Mouse (Mus musculus): ENCODE results near the gene Stard8. TPM values are rescaled to one million over a fixed set of nuclear protein-coding genes. Genes with fewer than 3 reads are reported as not detected.

Stard8 gene
- polyA plus RNA-seq, 2 experiments = 2.0 to 2.2 TPM

DNA sequence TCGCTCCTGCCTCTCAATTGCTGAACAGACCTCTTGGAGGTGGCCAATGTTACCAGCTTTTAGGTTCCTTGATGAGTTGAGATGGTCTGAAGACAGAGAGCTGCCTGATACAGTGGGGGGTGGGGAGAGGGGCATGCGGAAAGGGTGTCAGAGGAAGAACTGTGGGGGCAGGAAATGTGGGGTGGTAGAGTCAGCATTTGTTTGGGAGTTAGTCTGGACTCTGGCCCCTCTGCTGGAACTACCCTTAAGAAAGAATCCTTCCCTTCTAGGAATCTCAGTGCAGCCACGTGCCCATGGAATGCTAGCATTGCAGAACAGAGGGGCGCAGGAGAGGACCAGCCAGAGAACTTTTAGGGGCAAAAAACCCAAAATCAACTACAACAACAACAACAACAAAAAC is 16.3 kb downstream of the Stard8 start:
- Histone ChIP-seq H3K9me3 (ENCODE audit: control insufficient read depth, low read length) (no peaks in the 10 kb centered on the region), H3K27ac (no peak overlapping the region)

DNA sequence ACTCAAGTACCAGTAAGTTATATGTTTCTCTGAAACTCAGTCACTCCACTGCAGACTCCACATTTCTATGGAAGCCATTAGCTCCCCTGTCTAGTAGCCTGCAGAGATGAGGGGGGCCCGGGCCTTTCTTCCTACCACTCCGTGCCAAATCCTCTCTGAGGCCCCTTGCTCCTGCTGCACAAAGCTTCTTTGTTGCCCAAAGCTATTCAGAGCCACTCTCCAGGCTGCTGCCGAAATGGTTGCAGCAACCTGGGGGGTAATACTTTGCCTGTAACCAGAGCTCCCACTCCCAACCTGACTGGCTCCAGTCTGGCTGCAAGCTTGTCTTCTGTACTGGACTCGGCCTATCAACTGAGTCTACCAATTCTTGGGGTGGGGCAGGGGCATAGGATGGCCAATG is 17.2 kb downstream of the Stard8 start:
- TF ChIP-seq CTCF (IDR thresholded peaks at IDR 0.05; ENCODE audit: low read depth) = no peak
- no peak for TF ChIP-seq EP300 (IDR thresholded peaks at IDR 0.05; ENCODE audit: low read depth)
- Histone ChIP-seq H3K9ac (replicated peaks) (no peak overlapping the region), H3K4me2 (ENCODE audit: low read depth) (no peak overlapping the region), H3K27me3 (ENCODE audit: control insufficient read depth, insufficient read depth, low read length) (no peaks in the 10 kb centered on the region; the same call in 1 of the 2 replicates), H3K9me3 (ENCODE audit: control insufficient read depth, low read length) (no peaks in the 10 kb centered on the region), H3K27ac (no peak overlapping the region), H3K4me1 (replicated peaks; ENCODE audit: control insufficient read depth in 2 of 2, insufficient read depth in 2 of 2, low read length in 1 of 2) (peaks cover 0 to 3% of the 10 kb centered on the region in 2 experiments; a peak in 2 of 4 replicates), H3K4me3 (ENCODE audit: insufficient read depth in 1 of 2, low read depth in 2 of 2, low read length in 2 of 2) (no peak overlapping the region), H3K36me3 (replicated peaks; ENCODE audit: control insufficient read depth, insufficient read depth, low read depth) (no peaks in the 10 kb centered on the region)
- ATAC-seq (ENCODE audit: insufficient read depth) = no peak
- no peak for DNase-seq (ENCODE audit: low read depth in 3 of 3, low spot score in 3 of 3)
- WGBS (ENCODE audit: insufficient replicate concordance) = 58% methylated on average over 4 of the region's 4 CpGs

More for the DNA sequence above, 16.3 kb downstream of the Stard8 start:
- Histone ChIP-seq H3K4me2 (ENCODE audit: low read depth) (no peak overlapping the region), H3K27me3 (ENCODE audit: control insufficient read depth, insufficient read depth, low read length) (no peaks in the 10 kb centered on the region; the same call in 1 of the 2 replicates), H3K36me3 (replicated peaks; ENCODE audit: control insufficient read depth, insufficient read depth, low read depth) (no peaks in the 10 kb centered on the region), H3K4me1 (replicated peaks; ENCODE audit: control insufficient read depth in 2 of 2, insufficient read depth in 2 of 2, low read length in 1 of 2) (peaks cover 0 to 3% of the 10 kb centered on the region in 2 experiments; a peak in 2 of 4 replicates), H3K9ac (replicated peaks) (no peak overlapping the region), H3K4me3 (ENCODE audit: insufficient read depth in 1 of 2, low read depth in 2 of 2, low read length in 2 of 2) (no peak overlapping the region)
- 44% methylated on average over 4 of the region's 4 CpGs for WGBS (ENCODE audit: insufficient replicate concordance)
- TF ChIP-seq CTCF (IDR thresholded peaks at IDR 0.05; ENCODE audit: low read depth) (no peak), EP300 (IDR thresholded peaks at IDR 0.05; ENCODE audit: low read depth) (no peak)
- ATAC-seq (ENCODE audit: insufficient read depth) = no peak
- DNase-seq (ENCODE audit: low read depth in 3 of 3, low spot score in 3 of 3) = no peak

DNA sequence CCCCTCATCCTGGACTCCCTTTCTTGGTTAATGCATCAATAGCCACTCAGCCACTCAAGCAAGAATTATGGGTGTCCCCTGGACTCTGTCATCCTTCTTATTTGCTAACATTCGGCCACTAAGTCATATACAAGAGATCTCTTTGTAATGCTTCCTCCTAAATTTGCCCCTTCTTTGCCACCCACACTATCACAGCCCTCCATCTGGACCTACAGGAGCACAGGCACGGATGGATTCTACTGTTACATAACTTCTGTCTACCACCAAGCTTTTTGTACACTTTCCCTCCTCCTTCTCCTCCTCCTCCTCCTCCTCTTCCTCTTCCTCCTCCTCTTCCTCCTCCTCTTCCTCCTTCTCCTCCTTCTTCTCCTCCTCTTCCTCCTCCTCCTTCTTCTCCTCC is 18.5 kb downstream of the Stard8 start:
- Histone ChIP-seq H3K36me3 (replicated peaks; ENCODE audit: control insufficient read depth, insufficient read depth, low read depth) (no peaks in the 10 kb centered on the region), H3K27ac (no peak overlapping the region), H3K9ac (replicated peaks) (no peak overlapping the region), H3K27me3 (ENCODE audit: control insufficient read depth, insufficient read depth, low read length) (no peaks in the 10 kb centered on the region; the same call in 1 of the 2 replicates), H3K9me3 (ENCODE audit: control insufficient read depth, low read length) (no peaks in the 10 kb centered on the region), H3K4me3 (ENCODE audit: insufficient read depth in 1 of 2, low read depth in 2 of 2, low read length in 2 of 2) (no peak overlapping the region), H3K4me2 (ENCODE audit: low read depth) (no peak overlapping the region), H3K4me1 (replicated peaks; ENCODE audit: control insufficient read depth in 2 of 2, insufficient read depth in 2 of 2, low read length in 1 of 2) (no peaks in the 10 kb centered on the region; a peak in 1 of 4 replicates)
- ATAC-seq (ENCODE audit: insufficient read depth) = no peak
- TF ChIP-seq CTCF (IDR thresholded peaks at IDR 0.05; ENCODE audit: low read depth) = no peak
- no peak for TF ChIP-seq EP300 (IDR thresholded peaks at IDR 0.05; ENCODE audit: low read depth)
- no peak for DNase-seq (ENCODE audit: low read depth in 3 of 3, low spot score in 3 of 3)
- WGBS (ENCODE audit: insufficient replicate concordance) = 30% methylated on average over 2 of the region's 2 CpGs

DNA sequence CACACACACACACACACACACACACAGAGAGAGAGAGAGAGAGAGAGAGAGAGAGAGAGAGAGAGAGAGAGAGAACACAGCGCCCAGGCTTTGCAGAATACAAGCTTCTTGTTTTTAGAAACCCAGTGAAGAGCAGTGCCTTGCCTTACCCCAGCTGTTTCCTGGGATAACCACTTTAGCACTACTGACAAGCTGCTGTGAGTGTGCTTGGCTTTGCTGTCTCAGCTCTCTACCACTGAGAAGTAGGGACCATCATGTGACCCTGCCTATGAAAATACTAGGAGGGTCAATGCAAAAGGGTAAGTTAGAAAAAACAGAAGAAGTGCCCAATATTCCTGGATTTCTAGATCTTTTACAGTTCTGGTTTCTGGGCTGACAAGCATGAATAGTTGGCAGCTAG is 20.9 kb downstream of the Stard8 start:
- Histone ChIP-seq H3K9ac (replicated peaks) (no peak overlapping the region), H3K4me2 (ENCODE audit: low read depth) (no peak overlapping the region), H3K4me3 (ENCODE audit: insufficient read depth in 1 of 2, low read depth in 2 of 2, low read length in 2 of 2) (no peak overlapping the region), H3K27ac (no peak overlapping the region), H3K4me1 (replicated peaks; ENCODE audit: control insufficient read depth in 2 of 2, insufficient read depth in 2 of 2, low read length in 1 of 2) (no peaks in the 10 kb centered on the region), H3K9me3 (ENCODE audit: control insufficient read depth, low read length) (no peaks in the 10 kb centered on the region), H3K27me3 (ENCODE audit: control insufficient read depth, insufficient read depth, low read length) (no peaks in the 10 kb centered on the region; the same call in 1 of the 2 replicates), H3K36me3 (replicated peaks; ENCODE audit: control insufficient read depth, insufficient read depth, low read depth) (no peaks in the 10 kb centered on the region)
- DNase-seq (ENCODE audit: low read depth in 3 of 3, low spot score in 3 of 3) (no peak), ATAC-seq (ENCODE audit: insufficient read depth) (no peak)
- WGBS (ENCODE audit: insufficient replicate concordance) = 0% methylated on average over 1 of the region's 1 CpGs
- TF ChIP-seq CTCF (IDR thresholded peaks at IDR 0.05; ENCODE audit: low read depth) = no peak
- TF ChIP-seq EP300 (IDR thresholded peaks at IDR 0.05; ENCODE audit: low read depth) = no peak

DNA sequence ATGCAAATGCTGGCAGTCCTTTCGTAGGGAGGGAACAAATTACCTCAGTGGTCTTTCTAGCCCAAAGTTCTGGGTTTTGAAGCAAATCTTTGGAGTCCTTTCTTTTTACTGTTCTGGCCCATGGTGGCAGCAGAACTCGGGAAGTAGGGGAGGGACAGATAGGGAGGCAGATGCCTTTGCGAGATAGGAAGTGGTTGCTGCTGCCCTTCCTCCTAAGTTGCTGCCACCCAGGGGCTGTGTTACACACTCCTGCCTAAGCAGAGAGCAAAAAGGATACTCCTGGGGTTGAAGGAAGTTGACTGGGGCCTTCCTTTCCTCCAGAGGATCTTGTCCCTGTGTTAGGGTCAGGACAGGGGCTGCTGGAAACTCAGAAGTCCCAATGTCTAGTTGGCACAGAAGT is 32.4 kb downstream of the Stard8 start:
- no peak for ATAC-seq (ENCODE audit: insufficient read depth)
- Histone ChIP-seq H3K4me2 (ENCODE audit: low read depth) (no peak overlapping the region), H3K9me3 (ENCODE audit: control insufficient read depth, low read length) (no peaks in the 10 kb centered on the region), H3K27me3 (ENCODE audit: control insufficient read depth, insufficient read depth, low read length) (no peaks in the 10 kb centered on the region), H3K27ac (no peak overlapping the region), H3K4me3 (ENCODE audit: insufficient read depth in 1 of 2, low read depth in 2 of 2, low read length in 2 of 2) (no peak overlapping the region), H3K9ac (replicated peaks) (no peak overlapping the region), H3K4me1 (replicated peaks; ENCODE audit: control insufficient read depth in 2 of 2, insufficient read depth in 2 of 2, low read length in 1 of 2) (no peaks in the 10 kb centered on the region), H3K36me3 (replicated peaks; ENCODE audit: control insufficient read depth, insufficient read depth, low read depth) (no peaks in the 10 kb centered on the region)
- WGBS (ENCODE audit: insufficient replicate concordance) = 5% methylated on average over 3 of the region's 3 CpGs
- TF ChIP-seq CTCF (IDR thresholded peaks at IDR 0.05; ENCODE audit: low read depth) (no peak), EP300 (IDR thresholded peaks at IDR 0.05; ENCODE audit: low read depth) (no peak)
- no peak for DNase-seq (ENCODE audit: low read depth in 3 of 3, low spot score in 3 of 3)

Data from liver, embryonic 14.5 days (tissue).